Mouse (Mus musculus) layer of hippocampus, adult 9-11 months (tissue): ENCODE results near the gene Disp1.

Source experiments
- DNase-seq: peaks from one replicate; pipeline ENCODE4 v3.0.0; 2022

Gene Disp1

DNA sequence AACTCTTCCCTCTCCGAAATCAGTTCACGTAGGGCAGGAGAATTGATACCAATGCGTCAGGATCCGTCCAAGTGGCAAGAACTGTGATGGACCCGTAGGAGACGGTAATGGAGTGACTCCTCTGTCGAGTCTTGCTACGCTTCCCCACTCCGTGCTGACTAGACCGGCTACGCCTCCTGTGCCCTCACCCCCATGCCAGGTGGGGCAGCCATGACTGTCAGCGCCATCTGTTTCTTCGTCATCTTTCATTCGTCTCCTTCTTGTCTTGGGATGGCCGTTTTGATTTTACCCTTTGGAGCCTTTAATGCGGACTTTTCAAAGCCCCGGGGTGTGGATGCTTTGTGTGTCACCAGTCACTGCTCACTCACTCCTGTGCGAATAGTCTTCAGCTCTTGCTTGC is 26.6 kb downstream of the Disp1 start:
- no peak for DNase-seq

- no peak for DNase-seq
Observed at GRCm38 (mm10) chr1:183194151-183194550, 27.2 kb downstream of the Disp1 start.

GRCm38 (mm10) chr1:183191398-183191797 is 29.9 kb downstream of the Disp1 start:
- DNase-seq: no peak

GRCm38 (mm10) chr1:183190456-183190855 is 30.9 kb downstream of the Disp1 start:
- DNase-seq: no peak

DNA sequence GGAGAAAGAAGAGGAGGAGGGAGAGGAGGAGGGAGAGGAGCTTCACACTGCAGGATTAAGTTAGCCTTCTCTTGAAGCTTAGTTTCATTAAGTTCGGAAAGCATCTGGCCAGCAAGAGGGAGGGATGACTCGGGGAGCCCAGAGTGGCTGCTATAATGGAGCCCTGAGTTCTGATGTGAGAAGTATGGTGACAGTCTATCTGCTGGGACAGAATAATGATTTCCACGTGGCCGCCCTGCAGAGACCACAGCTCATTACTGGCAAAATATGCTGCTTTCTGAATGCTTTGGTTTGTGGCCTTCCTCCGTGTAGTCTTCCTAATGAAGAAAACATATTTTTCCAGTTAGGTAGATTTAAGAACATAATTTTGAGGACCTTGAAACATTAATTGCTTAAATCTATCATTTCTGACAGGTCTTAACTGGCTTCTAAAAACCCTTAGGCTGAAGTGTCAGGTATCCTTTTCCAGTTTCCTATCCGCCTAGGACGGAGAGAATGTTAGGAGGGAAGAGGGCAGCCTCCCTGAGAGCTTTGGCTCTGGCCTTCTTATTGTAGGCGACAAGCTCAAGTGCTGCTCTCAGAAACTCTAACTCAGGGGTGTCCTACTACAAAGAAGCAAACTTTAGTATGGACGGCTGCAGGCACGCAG is 32.2 kb downstream of the Disp1 start:
- no peak for DNase-seq

DNA sequence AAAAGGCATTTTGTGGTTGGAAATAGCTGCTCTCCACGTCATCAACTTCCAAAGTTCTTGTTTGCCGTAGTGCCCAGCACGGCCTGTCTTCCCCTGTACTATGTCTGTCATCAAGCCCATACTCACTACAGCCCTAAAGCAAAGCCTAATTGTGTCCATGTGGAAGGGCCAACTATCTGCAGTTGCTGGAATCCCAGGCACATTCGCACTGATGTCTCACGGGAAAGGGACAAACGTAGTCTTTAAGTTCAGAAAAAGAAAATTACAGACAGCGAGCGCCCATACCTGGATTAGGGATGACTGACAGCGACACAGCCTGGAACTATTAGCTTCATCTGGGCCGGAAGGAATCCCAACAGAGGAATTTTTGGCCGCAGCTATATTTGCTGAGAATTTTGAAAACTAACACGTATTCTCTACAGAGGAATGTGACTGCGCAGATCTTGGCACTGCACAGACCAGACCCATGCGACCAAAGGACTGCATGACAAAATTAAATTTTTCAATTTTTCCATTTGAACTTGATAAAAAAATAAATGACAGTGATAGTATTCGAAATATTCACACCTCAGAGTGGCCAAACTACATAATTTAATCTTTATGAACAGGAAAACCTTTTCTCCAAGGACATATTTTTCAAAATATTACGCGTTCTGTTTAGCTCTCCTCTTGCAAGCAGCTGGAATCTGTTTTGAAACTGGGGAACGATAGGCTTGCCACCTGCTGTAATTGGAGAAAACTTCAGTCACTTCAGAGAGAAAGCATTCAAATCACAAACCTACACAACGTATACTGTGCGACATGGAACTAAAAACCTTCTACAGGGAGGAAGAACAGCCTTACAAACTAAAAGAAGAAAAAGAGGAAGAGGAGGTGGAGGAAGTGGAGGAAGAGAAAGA is 33.0 kb downstream of the Disp1 start:
- no peak for DNase-seq

GRCm38 (mm10) chr1:183185560-183185959 is 35.8 kb downstream of the Disp1 start:
- DNase-seq: no peak

- no peak for DNase-seq
Observed at GRCm38 (mm10) chr1:183184681-183185080, 36.6 kb downstream of the Disp1 start.

GRCm38 (mm10) chr1:183183565-183183964 is 37.8 kb downstream of the Disp1 start:
- peak; percentile 24 for DNase-seq

GRCm38 (mm10) chr1:183182641-183183414 is 38.5 kb downstream of the Disp1 start:
- no peak for DNase-seq

GRCm38 (mm10) chr1:183181030-183181395 is 40.3 kb downstream of the Disp1 start:
- peak; percentile 52 for DNase-seq

- no peak for DNase-seq
Observed at GRCm38 (mm10) chr1:183180301-183181029, 40.9 kb downstream of the Disp1 start.

DNA sequence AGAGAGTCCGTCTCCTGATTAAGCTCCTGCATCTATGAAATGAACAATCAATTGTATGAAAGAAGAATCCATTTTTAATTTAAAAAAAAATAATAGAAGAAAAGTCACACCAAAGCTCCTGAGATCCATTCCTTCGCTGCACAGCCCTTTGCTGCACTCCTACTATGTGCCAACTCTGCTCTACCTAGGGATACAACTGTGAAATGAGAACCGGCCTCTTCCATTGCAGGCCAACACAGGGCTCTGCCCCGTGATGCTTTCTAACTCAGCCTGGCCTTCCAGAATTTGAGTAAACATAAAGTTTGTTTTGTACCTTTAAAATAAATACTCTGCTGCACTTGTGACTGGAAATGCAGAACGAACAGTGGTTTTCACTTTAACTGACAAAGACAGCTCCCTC is 42.0 kb downstream of the Disp1 start:
- no peak for DNase-seq

DNA sequence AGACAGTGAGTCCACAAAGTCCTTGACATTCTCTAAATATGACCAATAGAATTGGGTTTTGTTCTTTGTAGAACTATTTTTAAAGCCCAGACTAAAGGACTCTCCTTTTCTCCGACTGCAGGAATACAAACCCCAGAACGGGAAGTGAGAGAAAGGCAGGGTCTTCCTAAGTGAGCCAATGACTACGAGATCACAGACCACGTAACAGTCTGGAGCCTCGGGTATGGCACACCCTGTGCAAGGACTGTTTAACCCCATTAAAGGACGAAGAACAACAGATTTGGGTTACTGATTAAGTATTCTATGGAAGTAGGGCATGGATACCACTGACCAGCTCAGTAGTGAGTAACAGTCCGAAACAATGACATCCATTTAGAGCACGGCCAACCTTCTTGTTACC is 46.1 kb downstream of the Disp1 start:
- no peak for DNase-seq

- DNase-seq: no peak
Observed at GRCm38 (mm10) chr1:183171095-183171494, 50.2 kb downstream of the Disp1 start.

DNA sequence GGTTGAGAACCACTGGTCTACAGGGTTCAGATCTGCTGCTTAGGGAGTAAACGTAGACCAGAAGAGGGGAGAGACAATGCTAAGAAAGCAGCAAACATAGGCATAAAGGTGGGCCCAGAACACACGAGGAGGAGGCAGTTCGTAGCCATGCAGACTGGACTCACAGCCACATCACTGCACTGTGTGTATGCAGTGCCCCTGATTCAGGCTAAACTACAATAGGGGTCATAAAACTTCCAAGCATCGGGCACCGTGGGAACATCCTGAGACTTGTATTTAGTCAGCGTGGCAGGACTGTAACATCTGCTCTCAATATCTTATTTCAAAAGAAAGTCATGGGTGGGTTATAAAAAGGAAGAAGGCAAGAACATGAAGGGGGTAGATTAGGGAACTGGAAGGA is 52.9 kb downstream of the Disp1 start:
- no peak for DNase-seq

GRCm38 (mm10) chr1:183167776-183168175 is 53.5 kb downstream of the Disp1 start:
- no peak for DNase-seq

DNA sequence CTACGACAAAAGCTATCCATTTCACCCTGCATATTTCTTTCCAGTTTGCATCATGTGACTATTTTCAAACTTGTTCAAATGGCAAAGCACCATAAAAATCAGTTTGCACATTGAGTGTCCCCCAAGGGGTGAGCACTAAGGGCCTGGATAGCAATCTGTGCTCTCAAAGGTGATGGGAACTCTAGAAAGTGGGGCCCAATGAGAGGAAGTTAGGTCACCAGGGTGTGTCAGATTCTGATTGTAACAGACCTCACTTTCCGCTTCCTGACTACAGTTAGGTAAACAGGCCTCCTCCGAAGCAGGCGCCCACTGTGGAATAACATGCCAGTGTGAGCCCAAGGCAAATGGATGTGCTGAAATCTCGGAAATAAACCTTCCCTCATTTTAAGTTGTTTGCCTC is 54.6 kb downstream of the Disp1 start:
- DNase-seq: no peak

DNA sequence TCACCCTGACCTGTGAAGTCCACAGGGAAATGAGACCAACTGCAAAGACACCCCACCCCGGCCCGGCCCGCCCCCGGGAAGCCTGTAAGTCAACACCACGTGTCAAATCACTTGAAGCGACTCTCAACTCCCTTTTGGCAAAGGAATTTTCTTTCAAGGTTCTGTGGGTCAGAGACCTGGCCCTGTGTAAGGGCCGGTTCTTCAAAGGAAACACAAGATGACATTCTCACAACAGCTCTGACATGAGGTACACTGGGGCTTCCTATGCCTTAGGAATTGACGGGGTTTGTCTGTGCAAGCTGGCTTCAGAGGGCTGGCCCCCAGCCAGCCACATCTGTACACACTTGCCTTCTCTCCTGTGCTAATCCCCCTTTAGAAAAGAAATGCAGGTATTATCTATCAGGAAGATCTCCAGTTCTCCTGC is 56.7 kb downstream of the Disp1 start:
- DNase-seq: no peak

DNA sequence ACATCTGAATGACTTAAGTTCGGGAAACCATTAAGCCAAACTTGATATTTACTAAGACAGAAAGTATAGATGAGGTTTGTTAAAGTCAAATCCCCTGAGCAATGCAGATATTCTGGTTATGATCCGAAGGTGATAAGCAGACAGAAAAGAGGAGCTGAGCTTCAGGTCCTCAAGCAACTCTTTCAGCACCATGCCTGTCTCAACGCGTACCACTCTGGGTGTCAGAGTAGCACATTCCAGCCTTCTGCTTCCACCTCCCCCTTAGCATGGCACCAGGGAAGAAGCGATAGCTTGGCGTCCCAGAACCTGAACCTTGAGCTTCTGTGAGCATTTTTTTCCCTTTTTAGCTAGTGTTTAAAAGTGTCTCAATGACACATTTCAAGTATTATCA is 57.1 kb downstream of the Disp1 start:
- DNase-seq: no peak

- no peak for DNase-seq
Observed at GRCm38 (mm10) chr1:183163512-183164189, 57.7 kb downstream of the Disp1 start.

DNA sequence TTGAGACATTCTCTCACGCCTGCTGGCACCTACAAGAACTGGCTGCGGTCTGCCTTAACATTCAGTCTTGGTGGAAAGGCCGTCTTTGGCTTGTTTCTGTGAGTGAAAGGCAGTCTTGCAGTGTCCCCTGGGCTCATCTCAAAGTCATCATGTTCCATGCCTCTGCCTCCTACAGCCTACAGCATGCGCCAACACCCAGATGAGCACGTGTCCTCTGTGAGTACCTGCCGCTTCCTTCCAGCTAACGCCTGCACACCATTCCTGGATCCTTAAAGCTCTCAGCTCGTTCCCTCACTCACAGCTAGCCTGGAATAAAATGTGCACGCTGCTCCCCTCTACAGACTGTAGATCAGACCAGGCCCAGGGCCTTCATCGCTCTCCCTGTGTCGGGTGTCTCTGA is 60.3 kb downstream of the Disp1 start:
- DNase-seq: no peak
